Mouse (Mus musculus) midbrain, embryonic 13.5 days (tissue): ENCODE measurements around the gene Rpgrip1l. TPM values are rescaled to one million over a fixed set of nuclear protein-coding genes. Genes with fewer than 3 reads are reported as not detected.

Experiments
- polyA plus RNA-seq: library from polyadenylated mRNA; unstranded; fragments of >200 nt; fragmentation: Nextera tagmentation; extraction: Ambion mirVana; gene quantifications from 2 replicates; pipeline ENCODE4 v1.2.1, GENCODE M21; 2015

The Rpgrip1l gene
- polyA plus RNA-seq, 1 experiment from 2014 or later, result 14.0 TPM

Other genes starting within 250 kb of the Rpgrip1l start
- 17.8 and 18.1 TPM in 2 replicates for gene Rbl2, start 243.2 kb downstream of the Rpgrip1l start, polyA plus RNA-seq
- 128 and 133 TPM in 2 replicates for gene Aktip, start 113.3 kb downstream of the Rpgrip1l start, polyA plus RNA-seq
- 128 and 131 TPM in 2 replicates for gene Fto, start 263 bp upstream of the Rpgrip1l start, polyA plus RNA-seq